Mouse (Mus musculus) gonadal fat pad, adult 2 months (tissue): Measurements from ENCODE around the gene Hebp1. TPM values are rescaled to one million over a fixed set of nuclear protein-coding genes. Genes with fewer than 3 reads are reported as not detected.

Experiments used
- DNase-seq: peaks from one replicate; pipeline ENCODE4 v3.0.0-alpha.2; 2012; ENCODE audit warnings: low read depth
- polyA plus RNA-seq: library from polyadenylated mRNA; depleted of rRNA; stranded (reverse); fragments of >200 nt; gene quantifications from 2 replicates; pipeline ENCODE4 v1.2.3, GENCODE M21; 2012; rRNA removed

Gene Hebp1
- polyA plus RNA-seq, result 72.8 and 134 TPM in 2 replicates

DNA sequence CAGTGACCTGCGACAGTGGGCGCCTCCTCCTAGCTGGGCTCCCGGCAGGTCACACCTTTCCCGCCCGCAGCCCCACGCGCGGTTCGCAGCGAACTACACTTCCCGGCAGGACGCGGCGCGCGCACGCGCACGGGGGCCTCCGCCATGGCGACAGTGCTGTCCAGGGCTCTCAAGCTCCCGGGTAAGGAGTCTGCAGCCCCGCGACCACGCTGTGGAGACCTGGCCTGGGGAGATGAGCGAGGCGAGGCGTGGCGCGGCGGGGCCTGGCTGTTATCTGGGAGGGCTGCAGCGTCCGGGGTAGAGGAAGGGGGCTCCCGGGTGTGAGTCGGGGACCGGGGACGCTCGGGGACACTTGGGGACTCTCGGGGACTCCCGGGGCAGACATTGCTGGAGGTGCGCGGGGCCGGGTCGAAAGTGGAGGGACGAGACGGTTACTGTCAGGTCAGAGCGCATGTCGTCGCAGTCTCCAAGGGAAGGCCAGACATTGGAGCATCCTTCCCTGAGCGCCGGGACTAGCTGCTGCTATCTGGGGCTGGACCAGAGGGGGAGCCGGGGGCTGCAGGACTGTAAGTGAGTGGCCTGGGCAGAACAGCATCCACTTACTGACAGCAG, at the start of gene Hebp1, which contains the start of gene Fam234b:
TSS of gene Hebp1 (minus strand) at position 102 of the 612 bp plus-strand sequence.
TSS of gene Fam234b (plus strand) at position 57 of the 612 bp plus-strand sequence.
- DNase-seq, result no peak

DNA sequence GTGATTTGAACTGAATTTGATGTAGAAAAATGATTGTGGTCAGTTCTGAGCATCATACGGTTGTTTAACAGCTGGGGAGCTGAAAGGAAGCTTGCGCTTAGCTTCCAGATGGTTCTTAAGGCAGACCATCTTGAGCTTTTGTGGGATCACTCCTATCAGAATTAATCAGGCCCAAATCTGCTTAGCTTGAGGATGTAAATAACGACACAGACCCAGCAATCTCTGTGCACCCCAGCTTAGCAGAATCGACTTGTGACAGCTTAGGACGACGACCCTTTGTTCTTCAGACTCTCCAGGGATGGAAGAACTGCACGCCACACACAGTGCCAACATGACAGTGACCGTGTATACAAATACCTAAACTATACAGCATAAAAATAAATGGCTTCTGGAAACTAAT, 47.8 kb upstream of the Hebp1 start:
- DNase-seq, result no peak

DNA sequence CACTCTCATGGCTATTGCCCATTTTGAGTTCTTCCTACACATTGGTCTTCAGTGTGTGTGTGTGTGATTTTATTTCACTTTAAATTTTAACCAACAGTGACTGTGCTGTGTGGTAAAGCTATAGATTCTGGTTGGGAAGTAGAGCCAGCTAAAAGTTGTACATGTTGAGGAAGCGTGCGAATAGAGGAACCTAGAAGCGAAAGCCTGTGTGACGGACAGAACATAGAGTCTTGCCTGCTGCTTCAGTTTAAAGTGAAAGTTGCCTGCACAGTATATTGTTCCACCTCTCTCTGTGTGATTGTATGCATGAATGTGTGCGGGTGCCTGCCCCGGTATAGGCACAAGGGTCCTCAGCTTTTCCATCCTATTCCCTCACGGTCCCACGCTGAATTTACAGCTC, 42.5 kb upstream of the Hebp1 start:
- no peak for DNase-seq

DNA sequence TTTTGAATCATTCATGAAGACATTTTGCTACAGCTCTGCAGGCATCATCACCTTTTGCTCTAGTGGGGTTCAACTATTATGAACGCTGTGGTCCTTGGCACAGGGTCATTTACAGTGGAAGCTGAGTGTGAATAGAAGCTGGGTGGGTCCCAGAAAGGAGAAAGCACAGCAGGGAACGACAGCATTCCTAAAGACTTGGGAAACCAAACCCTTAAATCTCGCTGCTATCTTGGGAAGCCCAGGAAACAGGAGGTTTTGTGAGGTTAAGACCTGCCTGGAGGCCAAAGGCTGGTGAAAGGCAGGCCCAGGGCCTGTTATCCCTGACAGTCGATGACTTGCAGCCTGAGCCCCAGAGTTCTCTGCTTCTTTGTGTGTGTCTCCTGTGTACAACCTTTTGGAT, 40.4 kb upstream of the Hebp1 start:
- no peak for DNase-seq

DNA sequence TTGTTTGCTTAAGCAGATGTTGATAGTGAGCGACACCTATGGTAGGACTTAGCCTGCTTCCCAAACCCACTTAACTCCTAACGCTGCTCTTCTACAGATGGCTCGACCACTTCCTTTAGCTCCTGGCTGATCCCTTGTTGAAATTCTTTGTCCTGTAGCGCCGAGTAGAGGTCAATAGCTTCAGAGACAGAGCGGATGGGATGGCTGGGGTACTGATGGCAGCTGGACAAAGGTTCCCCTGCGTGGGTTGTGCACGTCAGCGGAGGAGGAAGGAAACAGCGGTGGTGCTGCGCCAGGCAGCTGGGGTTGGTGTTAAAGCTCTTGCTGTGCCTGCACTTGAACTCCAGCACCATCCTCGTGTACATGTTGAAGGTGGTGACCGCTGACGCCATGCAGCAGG, 39.5 kb upstream of the Hebp1 start:
- no peak for DNase-seq

DNA sequence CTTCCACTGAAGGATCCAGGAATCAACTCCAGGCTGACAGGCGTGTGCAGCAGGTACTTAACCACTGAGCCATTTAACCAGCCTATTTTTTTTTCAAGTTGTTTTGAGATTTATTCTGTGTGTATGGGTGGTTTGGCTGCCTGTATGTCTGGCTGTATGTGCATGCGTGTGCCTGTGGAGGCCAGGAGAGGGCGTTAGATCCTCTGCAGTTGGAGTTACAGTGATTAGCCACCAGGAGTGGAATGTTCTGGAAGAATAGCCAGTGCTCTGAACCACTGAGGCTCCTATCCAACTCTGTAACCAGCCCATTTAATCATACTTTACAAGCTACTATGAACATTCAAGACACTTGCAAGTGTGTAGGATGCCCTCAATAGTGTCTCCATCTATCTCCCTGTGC, 38.8 kb upstream of the Hebp1 start:
- DNase-seq, result no peak

DNA sequence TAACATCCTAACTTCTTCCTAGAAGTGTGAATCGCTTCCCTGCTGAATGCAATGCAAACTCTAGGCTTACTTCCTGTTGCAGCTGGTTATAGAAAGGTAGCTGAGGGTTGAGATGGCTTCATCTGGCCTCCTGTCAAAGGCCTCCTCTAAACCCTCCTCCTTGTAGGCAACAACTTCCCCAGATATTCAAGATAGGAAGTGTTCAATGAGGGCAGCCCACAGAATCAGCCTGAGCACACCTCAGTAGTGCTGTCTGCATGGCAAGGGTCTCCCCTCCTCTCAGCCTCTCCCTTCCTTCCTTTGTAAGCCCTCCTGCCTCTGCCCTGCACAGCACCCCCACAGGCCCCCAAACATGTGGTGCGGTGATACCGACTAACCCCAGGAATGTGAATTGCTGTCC, 37.9 kb upstream of the Hebp1 start:
- DNase-seq, result no peak

DNA sequence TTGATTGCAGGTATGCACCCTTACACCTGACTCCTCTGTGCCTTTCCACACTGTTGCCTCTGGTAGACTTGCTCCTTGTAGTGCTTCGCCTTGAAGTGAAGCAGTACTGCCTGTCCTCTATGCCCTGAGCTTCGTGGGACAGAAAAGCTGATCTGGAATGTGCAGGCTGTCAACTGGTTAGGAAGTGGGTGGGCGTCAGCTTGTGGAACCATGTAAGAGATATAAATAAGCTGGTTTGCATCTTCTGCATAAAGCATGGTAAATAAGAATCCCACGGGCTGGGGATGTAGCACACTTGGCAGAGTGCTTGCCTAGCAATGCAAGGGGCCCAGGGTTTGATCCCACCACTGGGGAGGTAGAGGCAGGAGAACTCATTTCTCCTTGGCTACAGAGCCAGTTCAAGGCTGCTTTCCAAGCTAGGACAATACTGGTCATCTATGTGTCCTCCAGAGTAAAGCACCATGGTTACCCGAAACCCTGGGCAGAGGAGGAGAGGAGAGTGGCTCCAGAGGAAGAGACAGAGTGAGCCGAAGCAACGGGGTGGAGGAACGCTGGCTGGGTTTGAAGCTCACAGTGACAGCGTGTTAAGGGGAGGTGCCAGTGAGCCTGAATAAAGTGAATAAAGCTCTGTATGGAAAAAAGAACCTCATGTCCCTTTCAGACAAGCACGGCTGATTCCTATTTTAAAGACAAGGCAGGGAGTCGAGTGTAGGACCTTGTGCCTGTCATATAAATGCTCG, 34.8 kb upstream of the Hebp1 start:
- DNase-seq, result no peak

DNA sequence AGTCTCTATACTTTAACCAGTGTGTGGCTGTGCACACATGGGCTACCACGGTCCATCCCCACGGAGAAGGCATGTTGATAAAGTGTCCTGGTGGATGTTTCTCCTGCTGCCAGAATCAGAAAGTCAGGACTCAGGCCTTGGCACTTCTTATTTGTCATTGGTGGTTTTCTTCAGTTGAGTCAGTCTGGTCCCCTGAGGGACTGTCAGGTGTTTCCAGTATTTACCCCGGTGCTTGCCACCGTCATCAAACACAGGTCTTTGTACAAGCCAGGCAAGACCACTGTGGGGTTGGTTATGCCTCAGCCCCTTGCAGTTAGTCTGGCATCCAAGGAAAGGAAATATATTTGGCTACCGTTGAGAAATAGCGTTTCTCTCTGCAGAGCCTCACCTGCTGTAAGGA, 32.8 kb upstream of the Hebp1 start:
- no peak for DNase-seq

DNA sequence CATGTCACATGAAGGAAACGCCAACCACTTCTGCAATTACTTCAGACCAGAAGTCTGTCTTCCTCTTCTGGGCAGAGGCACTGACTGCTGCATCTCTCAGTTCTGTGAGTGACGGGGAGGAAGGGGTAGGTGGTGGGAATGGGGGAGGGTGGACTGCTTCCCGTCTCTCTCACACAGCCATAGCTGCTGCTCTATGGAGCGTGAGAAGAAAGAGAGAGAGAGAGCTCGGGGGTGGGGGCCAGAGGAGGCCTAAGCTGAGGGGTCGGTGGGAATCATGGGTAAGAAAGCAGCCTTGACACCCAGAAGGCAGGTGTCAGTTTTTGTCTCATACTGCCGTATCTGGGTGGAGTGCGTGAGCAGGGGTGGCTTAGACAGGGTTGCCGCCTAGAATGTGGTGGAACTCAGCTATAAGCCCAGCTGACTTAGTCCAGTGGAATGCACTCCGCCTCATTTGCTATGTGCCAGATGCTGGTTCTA, 30.7 kb upstream of the Hebp1 start:
- DNase-seq, result no peak

DNA sequence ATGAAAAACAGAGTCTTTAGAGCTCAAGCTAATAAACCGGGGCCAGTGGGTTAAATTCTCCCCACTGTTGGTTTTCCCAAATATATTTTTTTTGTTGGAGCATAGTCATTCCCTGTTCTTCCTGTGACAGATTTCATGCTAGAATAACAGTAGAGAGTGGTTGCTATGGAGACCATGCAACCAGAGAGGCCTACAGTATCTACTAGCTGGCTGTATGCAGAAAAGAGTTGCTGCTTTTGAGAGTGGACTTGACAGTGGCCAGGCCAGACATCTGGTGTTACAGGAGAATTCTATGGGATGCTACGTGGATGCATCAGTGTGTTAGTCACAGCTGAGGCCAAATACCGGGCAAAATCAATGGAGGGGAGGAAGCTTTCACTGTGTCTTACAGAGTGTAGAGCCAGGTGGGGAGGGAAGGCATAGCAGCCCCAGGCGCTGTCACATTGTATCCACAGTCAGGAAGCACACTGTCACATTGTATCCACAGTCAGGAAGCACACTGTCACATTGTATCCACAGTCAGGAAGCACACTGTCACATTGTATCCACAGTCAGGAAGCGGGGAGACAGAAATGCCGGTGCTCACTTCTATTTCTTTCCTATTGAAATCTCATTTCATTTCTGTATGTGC, 26.1 kb upstream of the Hebp1 start:
- DNase-seq, result no peak

DNA sequence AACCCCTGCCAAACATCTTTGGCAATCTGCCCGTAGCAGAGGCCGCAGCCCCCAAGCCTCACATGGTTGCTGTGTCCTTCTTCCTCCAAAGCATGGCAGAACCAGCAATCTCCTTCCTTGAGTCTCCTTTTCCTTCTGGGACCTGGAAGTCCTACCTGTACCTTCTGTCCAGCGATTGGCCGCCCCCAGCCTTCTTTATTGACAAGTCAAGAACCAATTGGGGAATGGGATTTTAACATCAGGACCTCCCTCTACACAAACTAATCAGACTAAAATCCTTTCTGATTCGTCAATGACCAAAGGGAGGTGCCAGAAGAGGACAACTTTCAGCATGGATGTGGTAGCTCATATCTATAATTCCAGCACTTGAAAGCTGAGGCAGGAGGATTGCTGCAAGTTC, 22.1 kb upstream of the Hebp1 start:
- DNase-seq, result no peak

DNA sequence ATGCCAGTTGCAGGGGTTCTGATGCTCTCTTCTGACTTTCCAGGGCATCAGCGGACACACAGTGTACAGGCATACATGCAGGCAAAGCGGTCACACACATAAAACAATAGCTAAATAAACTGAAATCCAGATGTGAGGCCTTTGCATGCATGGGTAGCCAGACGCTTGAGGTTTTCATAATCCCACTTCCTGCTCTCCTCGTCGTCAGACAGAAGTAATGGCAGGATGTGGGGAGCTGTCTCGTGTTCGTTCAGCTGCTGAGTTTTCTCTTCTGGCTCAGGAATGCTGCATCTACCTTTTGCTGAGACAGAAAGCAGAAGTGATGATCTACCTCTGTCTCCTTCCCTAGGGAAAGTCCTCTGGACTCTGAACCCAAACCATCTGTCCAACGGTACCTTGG, 20.5 kb upstream of the Hebp1 start:
- DNase-seq, result no peak

DNA sequence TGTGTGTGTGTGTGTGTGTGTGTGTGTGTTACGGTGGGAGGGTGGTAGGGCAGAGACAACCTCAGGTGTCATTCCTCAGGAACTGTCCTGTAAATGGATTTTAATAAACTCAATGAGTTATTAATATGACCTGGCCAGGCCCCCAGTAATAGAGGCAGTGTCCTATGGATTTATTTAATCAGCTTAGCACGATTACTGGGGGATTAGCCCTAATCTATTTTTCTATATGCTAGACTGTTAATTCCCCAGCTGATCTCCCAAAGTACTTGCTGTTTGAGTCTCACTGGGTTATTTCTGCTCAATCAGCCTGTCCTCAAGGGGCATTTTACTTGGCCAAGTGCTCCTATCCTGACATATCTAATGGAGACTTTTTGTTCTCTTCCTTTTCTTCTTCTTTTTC, 14.8 kb upstream of the Hebp1 start:
- DNase-seq, result no peak

DNA sequence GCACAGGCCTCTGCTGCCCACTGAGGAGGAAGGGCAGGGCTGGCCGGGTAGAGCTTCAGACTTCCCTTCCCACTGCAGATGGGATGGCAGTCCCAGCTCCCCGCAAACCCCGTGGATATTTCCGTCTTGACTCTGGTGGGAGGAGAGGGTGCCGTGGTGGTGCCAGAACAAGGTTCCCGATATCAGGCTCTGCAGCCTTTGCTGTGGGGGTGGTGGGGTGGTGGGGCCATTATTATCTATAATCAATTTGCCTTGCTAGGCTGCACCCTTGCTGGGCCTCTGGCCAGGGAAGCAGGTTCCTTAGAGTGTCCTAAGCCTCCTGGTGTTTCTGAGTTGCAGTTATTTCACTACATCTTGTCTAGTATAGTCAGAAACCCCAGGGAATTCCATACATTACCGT, 13.3 kb upstream of the Hebp1 start:
- DNase-seq, result no peak

DNA sequence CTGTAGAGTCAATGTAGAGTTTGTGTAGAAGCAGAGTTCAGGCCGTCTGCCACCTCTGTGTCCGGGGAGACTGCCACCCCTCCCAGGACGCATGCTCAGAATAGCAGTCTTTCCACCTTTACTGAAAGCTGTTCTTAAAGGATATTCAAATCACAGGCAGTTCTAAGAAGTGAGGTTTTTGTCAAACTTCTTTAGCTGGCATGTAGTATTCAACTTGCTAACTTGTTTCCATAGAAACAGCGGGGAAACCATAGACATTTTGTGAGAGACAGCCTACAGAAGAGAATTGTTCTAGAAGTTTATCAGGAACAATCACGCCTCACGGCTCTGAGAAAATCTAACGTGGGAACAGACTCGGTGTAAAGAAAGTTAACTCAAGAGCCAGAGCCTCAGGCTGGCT, 9.1 kb upstream of the Hebp1 start:
- no peak for DNase-seq

DNA sequence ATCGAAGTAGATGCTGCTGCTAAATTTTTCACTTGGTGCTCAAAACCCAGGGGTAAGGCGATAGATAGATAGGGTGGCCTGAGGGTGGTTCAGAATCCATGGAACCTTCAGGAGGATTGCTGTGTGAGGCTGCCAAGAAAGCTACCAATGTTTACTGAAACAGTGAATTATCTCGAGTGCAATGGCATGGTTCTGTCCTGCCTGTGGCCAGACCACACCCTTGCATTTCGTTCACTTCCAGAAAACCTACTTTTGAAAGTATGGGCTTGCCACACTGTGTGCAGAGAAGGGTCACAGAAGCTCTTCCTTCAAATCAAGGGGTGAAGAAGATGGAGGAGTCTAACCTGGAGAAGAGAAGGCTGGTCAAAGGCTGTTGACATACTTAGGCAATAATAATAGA, 8.0 kb upstream of the Hebp1 start:
- DNase-seq, result no peak

DNA sequence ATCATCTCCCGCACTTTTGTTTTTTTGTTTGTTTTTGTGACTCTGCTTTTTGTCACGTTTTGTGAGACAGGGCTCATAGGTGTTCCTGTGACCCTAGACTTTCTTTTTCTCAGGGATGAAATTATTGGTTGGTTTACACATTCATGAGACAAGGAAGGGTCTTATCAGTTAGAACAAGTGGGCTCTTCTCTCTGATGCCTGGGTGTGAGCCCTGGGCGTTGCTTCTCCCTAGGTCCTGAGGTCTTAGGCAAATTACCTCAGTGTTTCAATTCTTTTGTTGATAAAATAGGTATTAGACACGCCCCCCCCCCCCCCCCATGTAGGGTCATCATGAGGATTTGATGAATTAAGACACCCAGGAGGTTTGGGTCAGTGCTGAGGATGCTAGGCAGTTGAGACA, 7.0 kb upstream of the Hebp1 start:
- DNase-seq, result no peak

DNA sequence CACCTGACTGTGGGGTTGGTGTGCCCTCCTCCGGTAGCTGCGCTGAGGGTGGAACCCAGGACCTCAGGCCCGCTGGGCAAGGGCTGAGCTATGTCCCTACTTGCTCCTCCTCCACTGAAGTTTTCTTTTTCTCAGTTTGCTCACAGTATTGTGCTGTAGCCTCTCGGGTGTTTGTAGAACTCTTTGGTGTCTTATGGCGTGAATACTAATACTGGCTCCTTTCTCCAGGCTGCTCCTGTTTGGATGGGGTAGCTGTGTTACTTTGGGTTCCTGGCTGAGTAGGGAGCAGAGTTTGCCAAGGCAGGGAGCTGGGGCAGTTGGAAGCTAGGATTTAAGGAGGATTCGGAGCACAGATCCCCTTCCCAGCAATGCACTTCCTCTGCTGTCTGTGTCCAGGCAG, 5.9 kb upstream of the Hebp1 start:
- no peak for DNase-seq

DNA sequence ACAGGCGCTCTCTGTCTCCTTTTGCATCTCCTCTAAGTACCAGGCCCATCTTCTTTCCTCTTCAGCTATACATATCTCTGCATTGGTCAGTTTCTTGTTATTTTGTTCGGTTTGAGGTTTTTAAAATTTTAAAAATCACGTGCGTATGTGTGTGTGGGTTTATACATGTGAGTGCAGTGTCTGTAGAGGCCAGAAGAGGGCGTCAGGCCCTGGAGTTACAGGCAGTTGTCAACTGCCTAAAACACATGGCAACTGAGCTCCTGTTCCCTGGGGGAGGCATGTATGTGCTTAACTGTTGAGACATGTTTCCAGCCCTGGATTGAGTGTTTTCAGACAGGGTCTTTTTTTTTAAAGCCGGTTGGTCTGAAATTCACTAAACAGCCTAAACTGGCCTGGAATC, 4.8 kb upstream of the Hebp1 start:
- DNase-seq, result no peak

DNA sequence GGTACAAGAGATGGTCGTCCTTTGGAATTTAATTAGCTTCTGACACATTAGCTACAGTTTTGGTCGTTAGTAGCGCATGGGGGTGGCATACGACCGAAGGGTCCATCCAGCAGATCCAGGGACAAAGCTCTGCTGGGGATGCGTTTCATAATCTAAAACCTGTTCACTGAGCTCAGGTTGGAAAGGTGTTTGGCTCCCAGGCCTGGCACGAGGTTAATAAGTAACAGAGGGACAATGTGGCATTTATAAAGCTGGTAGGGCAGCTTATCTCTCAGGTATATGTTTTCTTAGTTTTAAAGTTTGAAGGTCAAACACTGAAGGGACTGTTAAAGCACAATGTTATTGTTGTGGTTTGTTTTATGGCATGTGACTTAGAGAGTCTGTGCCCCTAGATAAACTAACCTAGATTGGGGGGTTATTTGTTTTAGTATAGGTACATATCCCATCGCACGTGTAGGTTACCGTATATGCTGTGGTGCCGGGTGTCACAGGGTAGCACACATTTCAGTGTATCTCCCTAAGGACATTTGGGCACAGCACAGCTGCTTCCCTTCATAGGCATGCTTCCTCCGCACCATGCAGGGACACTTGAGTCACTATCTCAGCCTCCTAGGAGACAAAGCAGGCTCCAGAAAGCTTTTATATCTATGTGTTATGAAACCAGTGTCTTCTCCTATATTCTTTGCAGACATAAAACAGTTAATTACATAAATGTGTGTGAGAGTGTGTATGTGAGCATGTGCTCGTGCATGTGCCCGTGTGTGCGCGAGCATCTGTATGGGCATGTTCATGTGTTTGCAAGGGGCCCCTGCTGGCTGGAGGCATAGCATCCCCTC, 2.5 kb upstream of the Hebp1 start:
- DNase-seq, result peak; percentile 77

DNA sequence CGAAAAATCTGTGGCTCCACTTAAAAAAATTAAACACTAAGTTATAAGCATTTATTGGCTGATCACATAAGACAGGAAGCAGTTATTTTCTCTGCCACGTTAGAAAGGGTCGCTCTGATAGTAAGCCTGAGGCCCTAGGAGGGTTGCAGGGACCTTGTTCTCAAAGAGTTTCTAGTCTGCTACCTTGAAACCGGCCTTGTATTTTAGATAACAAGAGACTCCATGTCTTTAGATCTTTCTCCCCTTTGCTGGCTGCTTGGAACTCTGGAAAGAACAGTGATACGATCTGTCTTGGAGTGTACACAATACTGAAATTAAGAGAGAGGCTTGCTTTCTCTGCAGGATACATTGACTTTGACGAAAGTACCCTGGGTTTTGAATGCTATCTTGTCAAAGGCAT, 904 bp upstream of the Hebp1 start:
- no peak for DNase-seq
